Mouse (Mus musculus) spleen, adult 2 months (tissue): ENCODE measurements around the gene Prg2. TPM values are rescaled to one million over a fixed set of nuclear protein-coding genes. Genes with fewer than 3 reads are reported as not detected.

Experiments
- DNase-seq, 2 experiments: peaks; one replicate each; pipeline versions ENCODE4 v3.0.0 to v3.0.0-alpha.2; 2012 to 2021; ENCODE audit warnings: low spot score in 2 of 2, low read depth in 1 of 2
- H3K27ac ChIP-seq: fragments of 200-500 bp; 2 replicates; pipeline ENCODE4 v1.5.1; 2012; ENCODE audit warnings: low read length, inconsistent platforms; ENCODE audit not compliant: insufficient read depth
- H3K27me3 ChIP-seq: fragments of 200-500 bp; 2 replicates; pipeline ENCODE4 v1.6.1; 2012; ENCODE audit warnings: mild to moderate bottlenecking, moderate library complexity, low read length, inconsistent platforms; ENCODE audit not compliant: control insufficient read depth, insufficient read depth
- H3K36me3 ChIP-seq: fragments of 200-500 bp; 2 replicates; pipeline ENCODE4 v1.6.1; 2012; ENCODE audit warnings: mild to moderate bottlenecking, low read length, inconsistent platforms; ENCODE audit not compliant: control insufficient read depth, insufficient read depth
- H3K4me1 ChIP-seq: fragments of 200-500 bp; 2 replicates; pipeline ENCODE4 v1.6.1; 2011; ENCODE audit warnings: inconsistent platforms; ENCODE audit not compliant: control insufficient read depth, insufficient read depth, insufficient read length
- H3K4me3 ChIP-seq: fragments of 200-500 bp; 2 replicates; pipeline ENCODE4 v1.5.1; 2011; ENCODE audit warnings: mild to moderate bottlenecking, inconsistent platforms; ENCODE audit not compliant: insufficient read depth, insufficient read length; ENCODE audit errors: extremely low read depth
- CTCF ChIP-seq: fragments of 200-500 bp; IDR thresholded peaks from 2 replicates; pipeline ENCODE4 v1.5.1; 2011; ENCODE audit warnings: mild to moderate bottlenecking, inconsistent platforms; ENCODE audit not compliant: insufficient read depth, insufficient read length, insufficient replicate concordance; ENCODE audit errors: extremely low read depth
- POLR2A ChIP-seq: fragments of 200-500 bp; IDR thresholded peaks from 2 replicates; pipeline ENCODE4 v1.6.1; 2011; ENCODE audit warnings: low read depth, low read length, inconsistent platforms
- WGBS: fragments of 180-500 bp; shearing (Covaris S2); methylation state at CpG from one replicate; pipeline ENCODE4 v1.1.7; 2018; 5-methylcytosine and 5-hydroxymethylcytosine counted together
- polyA plus RNA-seq: library from polyadenylated mRNA; depleted of rRNA; stranded (reverse); fragments of >200 nt; gene quantifications from 2 replicates; pipeline ENCODE4 v1.2.3, GENCODE M21; 2012

Prg2 gene
- polyA plus RNA-seq, 1 experiment = 14.5 TPM

DNA sequence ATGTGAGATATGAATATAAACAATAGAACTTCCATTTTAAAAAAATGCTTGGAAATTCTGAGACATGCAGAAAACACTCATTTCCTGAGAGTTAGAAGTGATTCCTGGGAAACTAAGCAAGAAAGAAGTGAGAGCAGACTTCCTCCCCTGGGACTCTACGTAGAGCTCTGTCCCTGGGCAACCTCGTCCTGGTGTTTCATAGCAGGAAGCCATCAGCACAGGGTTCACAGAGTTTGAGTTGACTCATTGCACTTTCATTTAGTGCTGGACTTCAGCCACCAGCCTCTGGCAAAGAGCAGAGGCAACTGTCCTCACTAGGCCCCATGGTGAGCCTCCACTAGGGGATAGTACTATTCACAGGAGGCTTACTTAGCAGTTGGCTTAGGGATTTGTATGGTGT is 19.0 kb upstream of the Prg2 start:
- H3K27me3 ChIP-seq = no peaks in the 10 kb centered on the region
- DNase-seq = no peak
- TF ChIP-seq CTCF (no peak), POLR2A (no peak)
- no peak overlapping the region for H3K4me3 ChIP-seq
- no peaks in the 10 kb centered on the region for H3K36me3 ChIP-seq
- H3K4me1 ChIP-seq = peaks cover 26% of the 10 kb centered on the region
- 30% methylated on average over 2 of the region's 2 CpGs for WGBS
- H3K27ac ChIP-seq = no peak overlapping the region

DNA sequence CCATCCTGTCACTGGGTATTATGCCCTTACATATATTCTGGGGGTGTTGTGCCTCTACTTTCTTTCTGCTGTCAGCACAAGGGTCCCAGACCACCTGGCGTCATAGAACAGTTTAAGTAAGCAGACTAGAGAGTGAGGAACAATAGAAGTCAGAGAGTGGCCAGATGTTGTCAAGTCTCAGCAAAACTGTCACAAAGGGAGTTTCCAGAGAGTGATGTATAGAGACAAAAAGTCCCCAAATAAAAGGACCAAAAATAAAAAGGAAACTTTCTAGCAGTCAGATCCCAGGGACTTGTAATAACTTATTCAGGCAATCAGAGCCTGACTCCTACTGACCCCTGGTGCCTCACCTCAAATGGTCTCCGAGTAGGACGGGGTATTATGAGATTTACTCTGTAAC is 18.4 kb upstream of the Prg2 start:
- no peak overlapping the region for H3K27ac ChIP-seq
- TF ChIP-seq POLR2A (no peak), CTCF (no peak)
- no peak for DNase-seq
- 78% methylated on average over 3 of the region's 3 CpGs for WGBS
- peaks cover 26% of the 10 kb centered on the region for H3K4me1 ChIP-seq
- no peak overlapping the region for H3K4me3 ChIP-seq
- no peaks in the 10 kb centered on the region for H3K27me3 ChIP-seq
- H3K36me3 ChIP-seq = no peaks in the 10 kb centered on the region

- H3K27ac ChIP-seq = no peak overlapping the region
- no peak overlapping the region for H3K4me3 ChIP-seq
- H3K27me3 ChIP-seq = no peaks in the 10 kb centered on the region
- peaks cover 29% of the 10 kb centered on the region for H3K4me1 ChIP-seq
- TF ChIP-seq POLR2A (no peak), CTCF (no peak)
- WGBS = 38% methylated on average over 6 of the region's 6 CpGs
- no peak for DNase-seq
- no peaks in the 10 kb centered on the region for H3K36me3 ChIP-seq
Measured at GRCm38 (mm10) chr2:84962906-84963507, 17.3 kb upstream of the Prg2 start.

DNA sequence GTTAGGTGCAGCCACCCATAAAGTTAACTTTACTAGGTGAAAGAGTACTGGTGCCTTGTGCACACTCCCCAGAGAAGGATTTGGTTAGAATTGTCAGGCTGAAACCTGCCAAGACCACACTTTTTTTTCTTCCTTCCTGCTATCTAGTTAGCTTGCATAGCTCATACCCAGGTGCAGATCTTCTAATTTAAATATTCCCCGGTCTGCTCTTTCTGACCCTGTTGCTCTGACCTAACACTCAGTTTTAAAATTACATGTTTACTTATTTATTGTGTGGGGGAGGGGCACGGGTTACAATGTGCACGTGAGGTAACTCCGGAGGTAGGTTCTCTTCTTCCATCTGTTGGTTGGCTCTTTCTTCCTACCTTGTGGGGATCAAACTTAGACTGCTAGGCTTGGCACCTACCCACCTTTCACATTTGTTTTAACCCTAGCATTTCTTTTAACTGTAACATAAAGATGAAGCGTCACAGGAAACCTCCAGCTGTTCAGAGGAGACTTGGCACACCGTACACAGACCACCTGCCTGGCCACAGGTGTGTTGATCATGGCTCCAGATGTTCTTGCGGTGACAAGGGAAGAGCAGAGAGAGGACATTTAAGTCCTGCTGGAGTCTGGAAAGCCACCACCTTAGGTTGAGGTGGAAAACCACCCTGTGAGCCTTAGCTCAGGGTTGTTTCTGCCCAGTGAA is 16.0 kb upstream of the Prg2 start:
- peak; percentile 17 to 42 for DNase-seq
- H3K36me3 ChIP-seq = no peaks in the 10 kb centered on the region
- 31% methylated on average over 7 of the region's 7 CpGs for WGBS
- H3K4me1 ChIP-seq = peaks cover 29% of the 10 kb centered on the region
- H3K4me3 ChIP-seq = no peak overlapping the region
- H3K27ac ChIP-seq = peak overlapping the region; percentile 71
- no peaks in the 10 kb centered on the region for H3K27me3 ChIP-seq
- TF ChIP-seq POLR2A (no peak), CTCF (no peak)

DNA sequence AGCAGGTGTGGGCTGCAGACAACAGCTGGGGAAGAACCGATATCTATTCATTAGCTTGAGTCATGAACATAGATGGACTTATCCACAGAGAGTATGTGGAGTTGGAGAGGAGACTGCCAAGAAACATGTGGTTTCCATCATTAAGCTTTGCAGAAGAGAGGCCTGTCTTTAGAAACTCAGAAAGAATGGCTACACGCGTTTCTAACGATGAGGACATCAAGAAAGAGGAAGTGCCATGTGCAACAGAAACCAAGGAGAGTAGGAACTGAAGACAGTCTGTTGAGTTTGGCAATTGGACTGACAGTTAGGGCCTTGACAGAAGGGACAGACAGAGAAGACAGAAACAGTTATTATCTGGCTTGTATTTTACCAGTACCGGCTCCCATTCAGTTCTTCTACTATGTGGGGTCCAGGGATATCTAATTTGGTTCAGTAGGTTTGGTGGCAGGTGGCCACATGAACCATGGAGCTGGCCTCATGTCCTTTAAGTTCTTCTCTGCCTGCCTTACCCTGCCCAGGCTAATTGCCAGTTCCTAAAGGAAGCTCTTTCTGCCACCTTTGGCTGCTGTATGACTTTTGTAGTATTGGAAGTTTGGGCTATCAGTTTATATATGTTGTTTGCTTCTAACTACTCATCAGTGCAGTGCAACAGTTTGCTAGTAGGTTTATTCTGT is 12.8 kb upstream of the Prg2 start:
- Histone ChIP-seq H3K27ac (peak overlapping the region; percentile 49; the same call in 1 of the 2 replicates), H3K4me3 (no peak overlapping the region), H3K4me1 (peaks cover 21% of the 10 kb centered on the region), H3K36me3 (no peaks in the 10 kb centered on the region), H3K27me3 (no peaks in the 10 kb centered on the region)
- no peak for TF ChIP-seq CTCF
- TF ChIP-seq POLR2A = no peak
- DNase-seq = no peak
- WGBS = 23% methylated on average over 5 of the region's 5 CpGs

GRCm38 (mm10) chr2:84975580-84975979 is 4.7 kb upstream of the Prg2 start:
- Histone ChIP-seq H3K4me1 (peaks cover 3% of the 10 kb centered on the region; the same call in 1 of the 2 replicates), H3K4me3 (no peak overlapping the region), H3K27me3 (no peaks in the 10 kb centered on the region), H3K36me3 (no peaks in the 10 kb centered on the region), H3K27ac (no peak overlapping the region)
- 93% methylated on average over 2 of the region's 2 CpGs for WGBS
- TF ChIP-seq CTCF = no peak
- TF ChIP-seq POLR2A = no peak
- DNase-seq = no peak
